Mouse (Mus musculus): Measurements from ENCODE around the gene Ripply3.
A peak's percentile ranks its signal among the peaks of the same experiment; 100 is the strongest.

Gene Ripply3

GRCm38 (mm10) chr16:94360578-94361350, 32.5 kb downstream of the Ripply3 start:
- DNase-seq: no peak

GRCm38 (mm10) chr16:94362174-94362873, 34.1 kb downstream of the Ripply3 start:
- DNase-seq: peak; percentile 20

GRCm38 (mm10) chr16:94363814-94364213, 35.6 kb downstream of the Ripply3 start:
- DNase-seq: no peak

GRCm38 (mm10) chr16:94365435-94365834, 37.2 kb downstream of the Ripply3 start:
- DNase-seq: no peak

GRCm38 (mm10) chr16:94369596-94370172, 41.5 kb downstream of the Ripply3 start:
- DNase-seq: peak; percentile 14

GRCm38 (mm10) chr16:94370173-94370914, 42.1 kb downstream of the Ripply3 start, which contains the start of gene Ttc3:
Ttc3 (plus strand) TSS chr16:94370618.
- DNase-seq: peak; percentile 98

GRCm38 (mm10) chr16:94370915-94371300, 42.7 kb downstream of the Ripply3 start:
- DNase-seq: peak; percentile 76

GRCm38 (mm10) chr16:94371301-94371931, 43.2 kb downstream of the Ripply3 start, which contains the start of gene Pigp:
Pigp (minus strand) TSS chr16:94371842.
- DNase-seq: peak; percentile 68

- DNase-seq: no peak
Observed at GRCm38 (mm10) chr16:94379386-94379785, 51.2 kb downstream of the Ripply3 start.

GRCm38 (mm10) chr16:94383277-94383676, 55.1 kb downstream of the Ripply3 start:
- DNase-seq: no peak

Data from cerebellum, adult 11 months (tissue).